Mouse (Mus musculus) liver, postnatal 0 days (tissue): ENCODE measurements around the gene Rbpjl. TPM values are rescaled to one million over a fixed set of nuclear protein-coding genes. Genes with fewer than 3 reads are reported as not detected.
A peak's percentile ranks its signal among the peaks of the same experiment; 100 is the strongest.

ENCODE experiments used
- ATAC-seq: fragments of 200-750 bp; cut with Nextera tagmentation; 2 replicates; pipeline ENCODE4 v1.8.0; 2017; ENCODE audit warnings: mild to moderate bottlenecking, moderate library complexity
- DNase-seq: peaks from one replicate; pipeline ENCODE4 v3.0.0-alpha.2; 2016
- H3K27ac ChIP-seq: fragments of 300-500 bp; sonication (generic); 2 replicates; pipeline ENCODE4 v1.5.1; 2014; ENCODE audit warnings: antibody characterized with exemption, moderate library complexity, mild to moderate bottlenecking, low read depth
- H3K27me3 ChIP-seq: fragments of 300-500 bp; sonication (generic); 2 replicates; pipeline ENCODE4 v1.6.1; 2014; ENCODE audit warnings: low read length, control low read depth, mixed read lengths; ENCODE audit not compliant: insufficient read depth
- H3K36me3 ChIP-seq: fragments of 300-500 bp; sonication (generic); replicated peaks from 2 replicates; pipeline ENCODE4 v1.6.1; 2014; ENCODE audit warnings: mild to moderate bottlenecking, control low read depth, low read length, moderate library complexity, mixed read lengths; ENCODE audit not compliant: insufficient read depth
- H3K4me1 ChIP-seq: fragments of 300-500 bp; sonication (generic); 2 replicates; pipeline ENCODE4 v1.6.1; 2014; ENCODE audit warnings: antibody characterized with exemption, mild to moderate bottlenecking, control low read depth; ENCODE audit not compliant: insufficient read depth
- H3K4me2 ChIP-seq: fragments of 300-500 bp; sonication (generic); 2 replicates; pipeline ENCODE4 v1.6.1; 2014; ENCODE audit warnings: low read depth, mild to moderate bottlenecking, low read length, moderate library complexity, mixed read lengths
- H3K4me3 ChIP-seq: fragments of 300-500 bp; sonication (generic); 2 replicates; pipeline ENCODE4 v1.5.1; 2014; ENCODE audit warnings: low read depth, low read length
- H3K9ac ChIP-seq: fragments of 300-500 bp; sonication (generic); replicated peaks from 2 replicates; pipeline ENCODE4 v1.6.1; 2014; ENCODE audit warnings: mild to moderate bottlenecking, moderate library complexity
- H3K9me3 ChIP-seq: fragments of 300-500 bp; sonication (generic); 2 replicates; pipeline ENCODE4 v1.6.1; 2016; ENCODE audit warnings: mild to moderate bottlenecking, control low read depth, low read length, mixed read lengths
- CTCF ChIP-seq: sonication (generic); IDR thresholded peaks from 2 replicates; pipeline ENCODE4 v1.5.1; 2016; ENCODE audit warnings: antibody characterized with exemption, low read depth
- EP300 ChIP-seq: IDR thresholded peaks from 2 replicates; pipeline ENCODE4 v1.6.1; 2016; ENCODE audit warnings: antibody characterized with exemption, low read depth, mild to moderate bottlenecking
- WGBS: fragments of 180-500 bp; shearing (Covaris S2); extraction: QIAGEN DNeasy Blood & Tissue Kit; methylation state at CpG from one replicate; pipeline ENCODE4 v1.1.7; 2014; ENCODE audit not compliant: insufficient replicate concordance; 5-methylcytosine and 5-hydroxymethylcytosine counted together
- polyA plus RNA-seq: library from polyadenylated mRNA; unstranded; fragments of >200 nt; fragmentation: Nextera tagmentation; extraction: Ambion mirVana; gene quantifications from 2 replicates; pipeline ENCODE4 v1.2.1, GENCODE M21; 2015

Rbpjl gene
- polyA plus RNA-seq, 1 experiment from 2014 or later, result not detected

GRCm38 (mm10) chr2:164377478-164378426 is 25.2 kb upstream of the Rbpjl start:
- no peaks in the 10 kb centered on the region for H3K36me3 ChIP-seq
- no peak overlapping the region for H3K4me2 ChIP-seq
- no peak for DNase-seq
- no peaks in the 10 kb centered on the region for H3K27me3 ChIP-seq
- TF ChIP-seq EP300 (no peak), CTCF (no peak)
- peaks cover 9% of the 10 kb centered on the region for H3K4me1 ChIP-seq
- no peak overlapping the region for H3K9ac ChIP-seq
- H3K4me3 ChIP-seq, result no peak overlapping the region
- H3K9me3 ChIP-seq, result 0 out of 2 replicates have a peak, but pooled peaks cover 3% of the 10 kb centered on the region
- H3K27ac ChIP-seq, result peak overlapping the region; percentile 41; the same call in 1 of the 2 replicates
- 75% methylated on average over 15 of the region's 15 CpGs for WGBS
- no peak for ATAC-seq

GRCm38 (mm10) chr2:164381726-164382125 is 21.2 kb upstream of the Rbpjl start:
- no peak for DNase-seq
- Histone ChIP-seq H3K9ac (no peak overlapping the region), H3K27me3 (no peaks in the 10 kb centered on the region), H3K27ac (no peak overlapping the region), H3K4me2 (no peak overlapping the region), H3K4me3 (no peak overlapping the region), H3K4me1 (peaks cover 12% of the 10 kb centered on the region), H3K9me3 (0 out of 2 replicates have a peak, but pooled peaks cover 3% of the 10 kb centered on the region), H3K36me3 (no peaks in the 10 kb centered on the region)
- TF ChIP-seq CTCF (peak; percentile 36), EP300 (no peak)
- no peak for ATAC-seq
- WGBS, result 67% methylated on average over 8 of the region's 8 CpGs

- H3K36me3 ChIP-seq, result no peaks in the 10 kb centered on the region
- H3K4me3 ChIP-seq, result no peak overlapping the region
- no peak overlapping the region for H3K27ac ChIP-seq
- DNase-seq (no peak), ATAC-seq (no peak)
- no peak overlapping the region for H3K9ac ChIP-seq
- TF ChIP-seq EP300 (no peak), CTCF (no peak)
- H3K27me3 ChIP-seq, result 0 out of 2 replicates have a peak, but pooled peaks cover 2% of the 10 kb centered on the region
- no peak overlapping the region for H3K4me2 ChIP-seq
- 0 out of 2 replicates have a peak, but pooled peaks cover 3% of the 10 kb centered on the region for H3K9me3 ChIP-seq
- 39% methylated on average over 3 of the region's 3 CpGs for WGBS
- H3K4me1 ChIP-seq, result peaks cover 12% of the 10 kb centered on the region
These were observed 20.0 kb upstream of the Rbpjl start for GRCm38 (mm10) chr2:164382971-164383370.

- Histone ChIP-seq H3K4me3 (no peak overlapping the region), H3K9me3 (0 out of 2 replicates have a peak, but pooled peaks cover 3% of the 10 kb centered on the region), H3K9ac (no peak overlapping the region), H3K27ac (0 out of 2 replicates have a peak overlapping the region, but pooled peaks have one; percentile 16), H3K36me3 (no peaks in the 10 kb centered on the region), H3K4me1 (peaks cover 12% of the 10 kb centered on the region), H3K4me2 (no peak overlapping the region), H3K27me3 (peaks cover 5% of the 10 kb centered on the region)
- ATAC-seq, result no peak
- 46% methylated on average over 11 of the region's 11 CpGs for WGBS
- TF ChIP-seq EP300 (no peak), CTCF (no peak)
- DNase-seq, result no peak
These were observed 19.1 kb upstream of the Rbpjl start for GRCm38 (mm10) chr2:164383656-164384399.

GRCm38 (mm10) chr2:164385927-164386763 is 16.8 kb upstream of the Rbpjl start:
- Histone ChIP-seq H3K27me3 (peaks cover 14% of the 10 kb centered on the region), H3K4me1 (peaks cover 18% of the 10 kb centered on the region), H3K9me3 (0 out of 2 replicates have a peak, but pooled peaks cover 3% of the 10 kb centered on the region), H3K36me3 (no peaks in the 10 kb centered on the region), H3K4me2 (no peak overlapping the region), H3K27ac (no peak overlapping the region), H3K9ac (no peak overlapping the region), H3K4me3 (no peak overlapping the region)
- WGBS, result 21% methylated on average over 18 of the region's 18 CpGs
- TF ChIP-seq CTCF, result no peak
- TF ChIP-seq EP300, result no peak
- ATAC-seq, result 0 out of 2 replicates have a peak, but pooled peaks have one; percentile 17
- DNase-seq, result no peak
